Mouse (Mus musculus) myocyte (in vitro differentiated cells): ENCODE data around the gene Urb2.

Experiments used
- E2F4 ChIP-seq: IDR thresholded peaks from one replicate; pipeline ENCODE4 v1.6.1; 2011; ENCODE audit warnings: mild to moderate bottlenecking, control low read depth, moderate library complexity; ENCODE audit not compliant: insufficient read depth
- MYOG ChIP-seq, 3 experiments: IDR thresholded peaks; one replicate each; pipeline ENCODE4 v1.6.1; 2011; ENCODE audit warnings: control low read depth in 2 of 3, low read depth in 2 of 3, mild to moderate bottlenecking in 2 of 3; ENCODE audit not compliant: insufficient read length in 2 of 3, control insufficient read depth in 1 of 3, insufficient read depth in 1 of 3
- POLR2A ChIP-seq: IDR thresholded peaks from one replicate; pipeline ENCODE4 v1.6.1; 2011; ENCODE audit warnings: low read depth, mild to moderate bottlenecking, control low read depth, moderate library complexity; ENCODE audit not compliant: insufficient read length

DNA sequence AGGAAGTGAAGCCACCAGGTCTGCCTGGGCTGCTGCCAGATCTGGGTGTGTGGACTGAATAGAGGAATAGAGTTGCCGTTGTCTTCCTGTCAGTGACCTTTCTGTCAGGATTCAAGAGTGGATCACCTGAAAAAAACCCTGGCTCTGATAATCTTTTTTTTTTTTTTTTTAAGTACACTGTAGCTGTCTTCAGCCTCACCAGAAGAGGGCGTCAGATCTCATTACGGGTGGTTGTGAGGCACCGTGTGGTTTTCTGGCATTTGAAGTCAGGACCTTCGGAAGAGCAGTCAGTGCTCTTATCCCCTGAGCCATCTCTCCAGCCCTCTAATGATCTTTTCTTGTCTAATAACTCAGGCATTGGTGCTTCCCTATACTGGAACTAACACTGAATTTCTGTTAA lies 12.1 kb downstream of the Urb2 start:
- TF ChIP-seq POLR2A (no peak), E2F4 (no peak), MYOG (IDR thresholded peaks at IDR 0.05; ENCODE audit: control insufficient read depth in 1 of 3, insufficient read depth in 1 of 3, insufficient read length in 2 of 3, low read depth in 2 of 3) (no peak)
